Mouse (Mus musculus) large intestine, adult 2 months (tissue): ENCODE measurements at regions not wholly inside any gene's neighbourhood (a gene's known extent, or its start where the extent isn't known, plus 50 kb on each side); places are given as distances from the start of the nearest gene placed in this dataset.

Experiments used
- DNase-seq: peaks from one replicate; pipeline ENCODE4 v3.0.0-alpha.2; 2012; ENCODE audit warnings: low read depth, low spot score
- WGBS: fragments of 180-500 bp; shearing (Covaris S2); methylation state at CpG from one replicate; pipeline ENCODE4 v1.1.7; 2018; 5-methylcytosine and 5-hydroxymethylcytosine counted together

- WGBS = 76% methylated on average over 2 of the region's 2 CpGs
- DNase-seq = no peak
Observed at GRCm38 (mm10) chr8:103244169-103244568, 458.7 kb upstream of the Cdh11 start.

- 61% methylated on average over 6 of the region's 6 CpGs for WGBS
- DNase-seq = no peak
Observed at GRCm38 (mm10) chr8:103244658-103245057, 459.2 kb upstream of the Cdh11 start.

GRCm38 (mm10) chr8:103245864-103246263, 460.4 kb upstream of the Cdh11 start:
- no peak for DNase-seq
- WGBS = 53% methylated on average over 9 of the region's 9 CpGs

- no peak for DNase-seq
Observed at GRCm38 (mm10) chr8:103261236-103261635, 475.8 kb upstream of the Cdh11 start.

- 45% methylated on average over 3 of the region's 3 CpGs for WGBS
- DNase-seq = no peak
Observed at GRCm38 (mm10) chr8:103270035-103270434, 484.6 kb upstream of the Cdh11 start.

- no peak for DNase-seq
- 73% methylated on average over 9 of the region's 9 CpGs for WGBS
Observed at GRCm38 (mm10) chr8:103270815-103271553, 485.5 kb upstream of the Cdh11 start.

GRCm38 (mm10) chr8:103272305-103273079, 487.1 kb upstream of the Cdh11 start:
- 52% methylated on average over 5 of the region's 5 CpGs for WGBS
- DNase-seq = no peak

GRCm38 (mm10) chr8:103273476-103273875, 488.0 kb upstream of the Cdh11 start:
- peak; percentile 25 for DNase-seq
- WGBS = 36% methylated on average over 2 of the region's 2 CpGs

GRCm38 (mm10) chr8:103281801-103282200, 496.4 kb upstream of the Cdh11 start:
- no peak for DNase-seq
- WGBS = 27% methylated on average over 1 of the region's 1 CpGs

GRCm38 (mm10) chr8:103288561-103288974, 503.1 kb upstream of the Cdh11 start:
- no peak for DNase-seq
- 61% methylated on average over 12 of the region's 12 CpGs for WGBS

GRCm38 (mm10) chr8:103292896-103293295, 507.5 kb upstream of the Cdh11 start:
- WGBS = 73% methylated on average over 2 of the region's 2 CpGs
- DNase-seq = no peak

GRCm38 (mm10) chr8:103306476-103307183, 521.2 kb upstream of the Cdh11 start:
- WGBS = 32% methylated on average over 1 of the region's 1 CpGs

GRCm38 (mm10) chr8:103313576-103313975, 528.1 kb upstream of the Cdh11 start:
- no peak for DNase-seq
- WGBS = 86% methylated on average over 1 of the region's 1 CpGs

More at GRCm38 (mm10) chr8:103306476-103307183, 521.2 kb upstream of the Cdh11 start:
- DNase-seq = no peak

GRCm38 (mm10) chr8:103314279-103315022, 529.0 kb upstream of the Cdh11 start:
- DNase-seq = no peak
- 15% methylated on average over 1 of the region's 1 CpGs for WGBS

- WGBS = 100% methylated on average over 1 of the region's 1 CpGs
- no peak for DNase-seq
Observed at GRCm38 (mm10) chr8:103315742-103316141, 530.3 kb upstream of the Cdh11 start.

GRCm38 (mm10) chr8:103316691-103317091, 531.2 kb upstream of the Cdh11 start:
- 36% methylated on average over 5 of the region's 5 CpGs for WGBS
- no peak for DNase-seq

GRCm38 (mm10) chr8:103317149-103317725, 531.8 kb upstream of the Cdh11 start:
- 72% methylated on average over 2 of the region's 2 CpGs for WGBS
- DNase-seq = no peak

- no peak for DNase-seq
Observed at GRCm38 (mm10) chr8:103324016-103324665, 538.7 kb upstream of the Cdh11 start.

- no peak for DNase-seq
- WGBS = 72% methylated on average over 2 of the region's 2 CpGs
Observed at GRCm38 (mm10) chr8:103331415-103331814, 546.0 kb upstream of the Cdh11 start.
